26 mouse cellular contexts compared by ENCODE assay signal in the genomic region with DNA sequence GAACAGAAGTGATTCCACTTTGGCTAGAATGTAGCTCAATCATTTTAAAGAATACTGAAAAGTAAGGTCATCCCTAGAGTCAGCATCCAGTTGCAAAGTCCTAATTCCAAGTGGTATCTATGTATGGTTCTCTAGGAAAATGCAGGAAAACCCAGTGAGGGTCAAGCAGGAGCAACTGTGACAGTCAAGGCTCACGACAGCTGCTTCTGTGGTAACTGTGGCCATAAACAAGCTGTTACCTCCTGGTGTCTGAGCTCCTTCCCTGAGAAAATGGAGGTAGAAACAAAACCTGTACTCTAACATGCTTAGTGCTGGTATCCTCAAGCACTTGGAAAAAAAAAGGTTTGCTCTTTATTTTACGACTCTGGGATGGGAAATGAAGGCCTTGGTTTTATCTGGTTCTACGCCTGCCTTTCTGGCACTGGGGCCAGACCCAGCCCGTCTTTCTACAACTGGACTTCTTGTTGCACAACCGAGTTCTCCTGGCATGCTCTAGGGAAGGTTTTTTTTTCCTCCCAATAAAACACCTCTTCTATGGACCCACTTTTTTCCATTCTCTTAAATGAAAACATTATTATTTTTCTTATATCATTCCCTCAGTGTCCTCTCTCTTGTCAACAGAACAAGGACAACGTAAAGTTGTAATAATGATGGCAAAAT. TPM values are rescaled to one million over a fixed set of nuclear protein-coding genes. Genes with fewer than 3 reads are reported as not detected.
DNase-seq lines count a peak whose midpoint lies in the region; ATAC-seq and TF ChIP-seq lines count a peak whose summit lies in the region.
"Had no signal": no experiment of that assay in that cellular context is flagged by ENCODE, and none has a peak within 500 bp of the region (broad histone marks: within the 10 kb centered on the region; RNA-seq: fewer than 3 reads in every experiment).

No protein-coding gene starts in this region.

- no peaks in the 10 kb centered on the region for H3K36me3 ChIP-seq in liver, adult 2 months (ENCODE audit: control insufficient read depth, insufficient read depth, low read length)
- no peaks in the 10 kb centered on the region for H3K36me3 ChIP-seq in liver, embryonic 12.5 days
- H3K36me3 ChIP-seq in hindbrain, embryonic 16.5 days (ENCODE audit: control insufficient read depth, insufficient read depth, low read length), result no peaks in the 10 kb centered on the region
- H3K36me3 ChIP-seq: intestine, embryonic 15.5 days; midbrain, embryonic 15.5 days; stomach, embryonic 15.5 days had no signal

- H3K4me3 ChIP-seq in liver, adult 2 months (ENCODE audit: insufficient read depth, low read depth, low read length), result no peak overlapping the region
- no peak overlapping the region for H3K4me3 ChIP-seq in liver, embryonic 12.5 days
- H3K4me3 ChIP-seq in hindbrain, embryonic 16.5 days (ENCODE audit: low read length), result no peak overlapping the region
- H3K4me3 ChIP-seq: erythroblast, embryonic 14.5 days; forebrain, embryonic 12.5 days; heart, adult 2 months; heart, embryonic 13.5 days; hindbrain, embryonic 10.5 days; intestine, embryonic 15.5 days; layer of hippocampus, adult 2 months; left cerebral cortex, adult 2 months; limb, embryonic 12.5 days; midbrain, embryonic 10.5 days; midbrain, embryonic 15.5 days; stomach, embryonic 15.5 days had no signal

- no peaks in the 10 kb centered on the region for H3K9me3 ChIP-seq in liver, embryonic 12.5 days (replicated peaks)
- H3K9me3 ChIP-seq in hindbrain, embryonic 16.5 days (ENCODE audit: control insufficient read depth, low read length), result no peaks in the 10 kb centered on the region
- H3K9me3 ChIP-seq: forebrain, embryonic 12.5 days; G1E; heart, embryonic 13.5 days; hindbrain, embryonic 10.5 days; intestine, embryonic 15.5 days; limb, embryonic 12.5 days; midbrain, embryonic 10.5 days; midbrain, embryonic 15.5 days; stomach, embryonic 15.5 days had no signal

- no peak overlapping the region for H3K27ac ChIP-seq in liver, adult 2 months (replicated peaks; ENCODE audit: insufficient read depth, low read depth, low read length)
- no peak overlapping the region for H3K27ac ChIP-seq in liver, embryonic 12.5 days
- no peak overlapping the region for H3K27ac ChIP-seq in hindbrain, embryonic 16.5 days (ENCODE audit: low read depth, low read length)
- H3K27ac ChIP-seq: forebrain, embryonic 12.5 days; heart, adult 2 months; heart, embryonic 13.5 days; hindbrain, embryonic 10.5 days; hindbrain, postnatal 0 days; intestine, embryonic 15.5 days; layer of hippocampus, adult 2 months; left cerebral cortex, adult 2 months; limb, embryonic 12.5 days; midbrain, embryonic 10.5 days; midbrain, embryonic 15.5 days; stomach, embryonic 15.5 days had no signal

- no peak overlapping the region for H3K4me2 ChIP-seq in liver, embryonic 12.5 days
- H3K4me2 ChIP-seq in hindbrain, embryonic 16.5 days (ENCODE audit: low read length), result no peak overlapping the region
- H3K4me2 ChIP-seq: forebrain, embryonic 12.5 days; heart, embryonic 13.5 days; intestine, embryonic 15.5 days; limb, embryonic 12.5 days; liver, embryonic 11.5 days; midbrain, embryonic 15.5 days; stomach, embryonic 15.5 days had no signal

- no peak overlapping the region for H3K9ac ChIP-seq in liver, adult 2 months (ENCODE audit: low read depth, low read length)
- H3K9ac ChIP-seq in liver, embryonic 12.5 days, result no peak overlapping the region
- no peak overlapping the region for H3K9ac ChIP-seq in hindbrain, embryonic 16.5 days (ENCODE audit: low read depth, low read length)
- H3K9ac ChIP-seq: forebrain, embryonic 12.5 days; heart, embryonic 13.5 days; intestine, embryonic 15.5 days; limb, embryonic 12.5 days; liver, postnatal 0 days; midbrain, embryonic 15.5 days; stomach, embryonic 15.5 days had no signal

- peaks cover 4% of the 10 kb centered on the region; the same call in 1 of the 2 replicates for H3K79me2 ChIP-seq in liver, adult 2 months (ENCODE audit: control insufficient read depth, insufficient read depth, low read length)

- peak; percentile 38 for DNase-seq in adrenal gland, postnatal 10 days
- DNase-seq in adrenal gland, adult 18-20 months (ENCODE audit: low spot score in 2 of 2), result no peak
- peak; percentile 50 for DNase-seq in liver, adult 2 months (ENCODE audit: extremely low read depth, low read depth, low spot score)
- DNase-seq in adipocyte (ENCODE audit: low spot score), result peak; percentile 68
- DNase-seq: cerebellum, adult 18-20 months; heart, postnatal 10 days; liver, postnatal 0 days; right cerebral cortex, postnatal 25 days had no signal

- no peak for ATAC-seq in liver, embryonic 12.5 days
- ATAC-seq in megakaryocyte-erythroid progenitor cell, adult 5-6 weeks (replicated peaks; ENCODE audit: low FRiP score, low TSS enrichment, poor library complexity, severe bottlenecking), result 0 out of 2 replicates have a peak, but pooled peaks have one; percentile 7
- ATAC-seq in hindbrain, embryonic 16.5 days, result no peak
- ATAC-seq: hindbrain, postnatal 0 days; intestine, embryonic 15.5 days; liver, postnatal 0 days; midbrain, embryonic 15.5 days had no signal

- H3K4me1 ChIP-seq in liver, adult 2 months (ENCODE audit: control insufficient read depth, insufficient read depth, low read length), result peaks cover 2% of the 10 kb centered on the region; the same call in 1 of the 2 replicates
- no peaks in the 10 kb centered on the region for H3K4me1 ChIP-seq in liver, embryonic 12.5 days
- peaks cover 4% of the 10 kb centered on the region; the same call in 1 of the 2 replicates for H3K4me1 ChIP-seq in hindbrain, embryonic 16.5 days (ENCODE audit: control insufficient read depth, insufficient read depth, low read depth, low read length)
- H3K4me1 ChIP-seq: hindbrain, embryonic 10.5 days; intestine, embryonic 15.5 days; limb, embryonic 12.5 days; stomach, embryonic 15.5 days had no signal

- no peak for TF ChIP-seq CTCF in liver, adult 2 months (IDR thresholded peaks at IDR 0.05; ENCODE audit: low read depth, low read length)

- no peaks in the 10 kb centered on the region for H3K27me3 ChIP-seq in liver, adult 2 months (ENCODE audit: control insufficient read depth, insufficient read depth, low read length)
- H3K27me3 ChIP-seq in liver, embryonic 12.5 days (replicated peaks), result no peaks in the 10 kb centered on the region
- no peaks in the 10 kb centered on the region for H3K27me3 ChIP-seq in hindbrain, embryonic 16.5 days (replicated peaks; ENCODE audit: control insufficient read depth, insufficient read depth, low read length)
- H3K27me3 ChIP-seq: forebrain, embryonic 12.5 days; heart, embryonic 13.5 days; intestine, embryonic 15.5 days; limb, embryonic 12.5 days; midbrain, embryonic 15.5 days; stomach, embryonic 15.5 days had no signal

- no peak for TF ChIP-seq POLR2A in liver, adult 2 months (IDR thresholded peaks at IDR 0.05; ENCODE audit: extremely low read depth, insufficient read depth, low read length)

- WGBS in liver, adult 2 months, result 32% methylated on average over 6 of the region's 6 CpGs
- 74% methylated on average over 6 of the region's 6 CpGs for WGBS in liver, embryonic 12.5 days (ENCODE audit: insufficient replicate concordance)
- 86% methylated on average over 6 of the region's 6 CpGs for WGBS in hindbrain, embryonic 16.5 days

RNA-seq across cellular contexts. Expression of gene Chd6, which starts 18.0 kb away (rescaled TPM):
- 10 to 100 TPM; 34.6 to 48.6 TPM for total RNA-seq in adrenal gland, postnatal 10 days (2021)
- 10 to 100 TPM; 20.9 to 26.9 TPM for total RNA-seq in adrenal gland, adult 18-20 months (2021)
- total RNA-seq in liver, adult 2 months (2014; rRNA removed), result 12.5 and 13.6 TPM in 2 replicates
- 2.9 and 3.9 TPM in 2 replicates for polyA plus RNA-seq in liver, adult 2 months (2012; rRNA removed)
- 8.3 and 8.8 TPM in 2 replicates for polyA plus RNA-seq in liver, embryonic 12.5 days (2016; fragmentation: Nextera tagmentation; extraction: Ambion mirVana)
- 47.6 and 49.7 TPM in 2 replicates for total RNA-seq in megakaryocyte-erythroid progenitor cell, adult 5-6 weeks (2014; fragmentation: Nextera tagmentation)
- total RNA-seq in megakaryocyte-erythroid progenitor cell, adult 5-6 weeks (2017), result 32.2 and 53.2 TPM in 2 replicates
- polyA plus RNA-seq in hindbrain, embryonic 16.5 days (2015; fragmentation: Nextera tagmentation; extraction: Ambion mirVana), result 27.2 and 29.8 TPM in 2 replicates

Comparison
In these comparisons a context has a peak if more than half of its experiments do, and no peak if none do; other contexts are left out.
1. DNase-seq: peak in adrenal gland, postnatal 10 days (single experiment), liver, adult 2 months (single experiment) and adipocyte (single experiment); none in adrenal gland, adult 18-20 months (0 of 2).